Mouse (Mus musculus) right cerebral cortex, adult 18-20 months (tissue): ENCODE results near the gene Reep6.

Experiments
- DNase-seq: peaks from one replicate; pipeline ENCODE4 v3.0.0; 2022; ENCODE audit warnings: mixed read lengths

Reep6 gene

DNA sequence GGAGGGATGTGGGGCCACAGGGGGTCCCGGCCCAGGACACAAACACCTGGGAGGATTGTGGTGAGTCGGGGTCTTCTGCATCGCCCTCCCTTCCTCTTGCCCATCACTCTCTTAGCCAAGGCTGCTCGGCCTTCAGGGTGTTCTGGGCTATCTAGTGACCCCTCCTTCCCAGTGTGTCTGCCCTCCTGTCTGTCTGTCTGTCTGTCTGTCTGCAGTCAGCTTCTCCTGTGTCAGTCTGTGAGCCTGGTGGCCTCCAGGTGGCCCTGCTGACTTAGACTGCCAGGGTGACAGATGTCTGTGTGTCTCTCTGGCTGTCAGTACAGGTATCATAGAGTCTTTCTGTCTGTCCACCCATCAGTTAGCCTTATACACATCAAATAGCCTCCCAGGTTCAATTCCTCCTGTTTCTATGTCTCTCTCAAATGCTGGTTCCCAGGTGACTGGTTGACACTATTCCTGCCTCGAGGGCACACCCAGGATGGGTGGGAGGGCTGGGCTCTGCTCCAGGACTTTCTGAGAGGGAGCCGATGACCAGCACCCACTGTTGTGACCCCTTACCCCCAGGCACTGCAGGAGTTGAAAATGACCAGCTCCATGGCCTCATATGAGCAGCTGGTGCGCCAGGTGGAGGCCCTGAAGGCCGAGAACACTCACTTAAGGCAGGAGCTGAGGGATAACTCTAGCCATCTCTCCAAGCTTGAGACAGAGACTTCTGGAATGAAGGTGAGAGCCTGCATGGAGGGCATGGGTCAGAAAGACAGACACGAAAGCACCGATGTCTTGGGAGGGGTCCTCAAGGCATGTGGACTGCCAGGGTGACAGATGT is 28.3 kb upstream of the Reep6 start:
- DNase-seq, result no peak

DNA sequence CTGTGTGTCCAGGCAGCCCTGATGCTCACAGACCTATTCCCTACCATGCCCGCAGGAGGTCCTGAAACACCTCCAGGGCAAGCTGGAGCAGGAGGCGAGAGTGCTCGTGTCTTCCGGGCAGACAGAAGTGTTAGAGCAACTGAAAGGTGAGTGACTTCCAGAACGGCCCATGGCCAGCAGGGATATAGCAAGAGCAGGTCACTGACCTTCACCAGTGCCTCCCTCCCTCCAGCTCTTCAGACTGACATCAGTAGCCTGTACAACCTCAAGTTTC is 27.7 kb upstream of the Reep6 start:
- no peak for DNase-seq

DNA sequence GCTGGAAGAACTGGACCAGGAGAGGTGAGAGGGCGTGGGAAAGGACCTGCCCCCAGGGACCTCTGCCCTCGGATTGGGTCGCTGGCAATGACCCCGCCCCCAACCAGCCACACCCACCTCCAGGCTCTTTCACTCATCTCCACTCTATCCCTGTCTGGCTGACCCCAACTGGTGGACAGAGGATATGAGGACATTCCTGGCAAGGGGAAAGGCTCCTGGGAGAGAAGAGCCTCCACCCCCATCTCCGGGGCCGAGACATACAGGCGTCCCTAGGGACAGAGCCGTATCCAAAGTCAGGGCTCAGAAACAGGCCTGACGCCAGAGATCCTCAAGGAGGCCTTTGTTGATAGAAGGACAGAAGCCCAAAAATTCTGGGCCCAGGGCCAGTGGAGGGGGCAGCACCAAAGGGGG is 27.3 kb upstream of the Reep6 start:
- peak; percentile 69 for DNase-seq

DNA sequence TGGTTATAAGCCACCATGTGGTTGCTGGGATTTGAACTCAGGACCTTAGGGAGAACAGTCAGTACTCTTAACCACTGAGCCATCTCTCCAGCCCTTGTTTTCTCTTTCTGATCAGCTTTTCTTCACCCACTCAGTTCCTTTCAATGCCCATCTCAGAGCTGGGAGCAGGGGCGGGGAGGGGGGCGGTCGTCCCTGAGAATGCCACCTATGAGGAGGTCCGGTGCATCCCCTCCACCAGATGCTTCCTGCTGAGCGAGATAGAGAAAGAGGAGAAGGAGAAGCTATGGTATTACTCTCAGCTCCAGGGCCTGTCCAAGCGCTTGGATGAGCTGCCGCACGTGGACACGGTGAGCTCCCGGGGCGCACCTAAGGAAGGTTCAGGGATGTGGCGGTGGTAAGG is 25.3 kb upstream of the Reep6 start:
- no peak for DNase-seq

DNA sequence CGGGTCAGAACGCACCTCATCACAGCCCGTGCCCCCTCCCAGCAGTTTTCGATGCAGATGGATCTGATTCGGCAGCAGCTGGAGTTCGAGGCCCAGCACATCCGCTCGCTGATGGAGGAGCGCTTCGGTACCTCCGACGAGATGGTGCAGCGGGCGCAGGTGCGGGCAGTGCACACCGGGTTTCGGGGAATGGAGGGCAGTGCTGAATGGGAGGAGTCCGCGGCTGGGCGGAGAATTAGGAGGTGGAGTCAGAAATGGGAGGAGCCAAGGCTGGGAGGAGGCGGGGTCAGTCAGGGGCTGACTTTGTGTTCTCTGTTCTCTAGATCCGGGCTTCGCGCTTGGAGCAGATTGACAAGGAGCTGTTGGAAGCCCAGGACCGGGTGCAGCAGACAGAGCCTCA is 24.9 kb upstream of the Reep6 start:
- DNase-seq, result no peak

DNA sequence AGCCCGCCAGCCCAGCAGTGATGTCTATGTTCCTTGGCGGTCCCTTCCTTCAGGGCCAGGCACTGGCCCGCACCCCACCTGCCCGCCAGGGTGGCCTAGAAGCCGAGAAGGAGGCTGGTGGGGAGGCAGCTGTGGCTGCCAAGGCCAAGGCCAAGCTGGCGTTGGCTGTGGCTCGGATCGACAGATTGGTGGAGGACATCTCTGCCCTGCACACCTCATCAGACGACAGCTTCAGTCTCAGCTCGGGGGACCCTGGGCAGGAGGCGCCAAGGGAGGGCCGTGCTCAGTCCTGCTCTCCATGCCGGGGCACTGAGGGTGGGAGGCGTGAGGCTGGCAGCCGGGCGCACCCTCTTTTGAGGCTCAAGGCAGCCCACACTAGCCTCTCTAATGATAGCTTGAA is 18.2 kb upstream of the Reep6 start:
- no peak for DNase-seq

DNA sequence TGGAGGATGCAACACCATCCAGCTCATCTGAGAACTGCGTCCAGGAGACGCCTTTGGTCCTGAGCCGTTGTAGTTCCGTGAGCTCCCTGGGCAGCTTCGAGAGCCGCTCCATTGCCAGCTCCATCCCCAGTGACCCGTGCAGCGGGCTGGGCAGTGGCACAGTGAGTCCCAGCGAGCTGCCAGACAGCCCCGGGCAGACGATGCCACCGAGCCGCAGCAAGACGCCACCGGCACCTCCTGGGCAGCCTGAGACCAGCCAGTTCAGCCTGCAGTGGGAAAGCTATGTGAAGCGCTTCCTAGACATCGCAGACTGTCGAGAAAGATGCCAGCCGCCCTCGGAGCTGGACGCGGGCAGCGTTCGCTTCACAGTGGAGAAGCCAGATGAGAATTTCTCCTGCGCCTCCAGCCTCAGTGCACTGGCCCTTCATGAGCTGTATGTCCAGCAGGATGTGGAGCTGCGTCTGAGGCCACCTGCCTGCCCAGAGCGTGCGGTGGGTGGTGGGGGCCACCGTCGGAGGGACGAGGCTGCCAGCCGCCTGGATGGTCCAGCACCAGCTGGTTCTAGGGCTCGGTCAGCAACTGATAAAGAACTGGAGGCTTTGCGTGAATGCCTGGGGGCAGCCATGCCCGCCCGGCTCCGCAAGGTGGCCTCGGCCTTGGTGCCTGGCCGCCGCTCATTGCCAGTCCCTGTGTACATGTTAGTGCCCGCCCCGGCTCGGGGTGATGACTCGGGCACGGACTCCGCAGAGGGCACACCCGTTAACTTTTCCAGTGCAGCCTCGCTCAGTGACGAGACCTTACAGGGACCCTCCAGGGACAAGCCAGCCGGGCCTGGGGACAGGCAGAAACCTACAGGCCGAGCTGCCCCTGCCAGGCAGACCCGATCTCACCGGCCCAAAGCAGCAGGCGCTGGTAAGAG is 16.9 kb upstream of the Reep6 start:
- no peak for DNase-seq

DNA sequence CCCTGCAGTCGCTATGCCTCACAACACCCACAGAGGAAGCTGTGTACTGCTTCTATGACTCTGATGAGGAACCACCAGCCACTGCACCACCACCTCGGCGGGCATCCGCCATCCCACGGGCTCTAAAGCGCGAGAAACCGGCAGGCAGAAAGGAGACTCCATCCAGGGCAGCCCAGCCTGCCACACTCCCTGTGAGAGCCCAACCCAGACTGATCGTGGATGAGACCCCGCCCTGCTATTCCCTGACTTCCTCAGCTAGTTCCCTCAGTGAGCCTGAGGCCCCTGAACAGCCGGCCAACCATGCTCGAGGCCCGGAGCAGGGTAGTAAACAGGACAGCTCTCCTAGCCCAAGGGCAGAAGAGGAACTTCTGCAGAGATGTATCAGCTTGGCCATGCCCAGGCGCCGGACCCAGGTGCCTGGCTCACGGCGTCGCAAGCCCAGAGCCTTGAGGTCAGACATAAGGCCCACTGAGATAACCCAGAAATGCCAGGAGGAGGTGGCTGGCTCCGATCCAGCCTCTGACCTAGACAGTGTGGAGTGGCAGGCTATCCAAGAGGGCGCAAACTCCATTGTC is 16.0 kb upstream of the Reep6 start:
- DNase-seq, result no peak

DNA sequence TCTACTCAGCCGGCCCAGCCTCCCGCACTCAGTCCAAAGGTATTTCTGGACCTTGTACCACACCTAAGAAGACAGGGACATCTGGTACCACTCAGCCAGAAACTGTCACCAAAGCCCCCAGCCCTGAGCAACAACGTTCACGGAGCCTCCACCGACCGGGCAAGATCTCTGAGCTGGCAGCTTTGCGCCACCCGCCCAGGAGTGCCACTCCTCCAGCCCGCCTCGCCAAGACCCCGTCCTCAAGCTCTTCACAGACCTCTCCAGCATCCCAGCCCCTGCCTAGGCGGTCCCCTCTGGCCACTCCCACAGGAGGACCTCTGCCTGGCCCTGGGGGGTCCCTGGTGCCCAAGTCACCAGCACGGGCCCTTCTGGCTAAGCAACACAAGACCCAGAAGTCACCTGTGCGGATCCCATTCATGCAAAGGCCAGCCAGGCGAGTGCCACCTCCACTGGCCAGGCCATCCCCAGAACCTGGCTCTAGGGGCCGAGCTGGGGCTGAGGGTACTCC is 15.2 kb upstream of the Reep6 start:
- DNase-seq, result no peak

DNA sequence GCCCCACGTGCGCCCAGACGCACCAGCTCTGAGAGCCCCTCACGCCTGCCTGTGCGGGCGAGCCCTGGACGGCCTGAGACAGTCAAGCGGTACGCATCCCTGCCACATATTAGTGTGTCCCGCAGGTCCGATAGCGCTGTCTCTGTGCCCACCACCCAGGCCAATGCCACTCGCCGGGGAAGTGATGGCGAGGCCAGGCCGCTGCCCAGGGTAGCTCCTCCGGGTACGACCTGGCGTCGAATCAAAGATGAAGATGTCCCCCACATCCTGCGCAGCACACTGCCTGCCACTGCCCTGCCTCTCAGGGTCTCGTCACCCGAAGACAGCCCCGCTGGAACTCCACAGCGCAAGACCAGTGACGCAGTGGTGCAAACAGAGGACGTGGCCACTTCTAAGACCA is 14.4 kb upstream of the Reep6 start:
- DNase-seq, result no peak

DNA sequence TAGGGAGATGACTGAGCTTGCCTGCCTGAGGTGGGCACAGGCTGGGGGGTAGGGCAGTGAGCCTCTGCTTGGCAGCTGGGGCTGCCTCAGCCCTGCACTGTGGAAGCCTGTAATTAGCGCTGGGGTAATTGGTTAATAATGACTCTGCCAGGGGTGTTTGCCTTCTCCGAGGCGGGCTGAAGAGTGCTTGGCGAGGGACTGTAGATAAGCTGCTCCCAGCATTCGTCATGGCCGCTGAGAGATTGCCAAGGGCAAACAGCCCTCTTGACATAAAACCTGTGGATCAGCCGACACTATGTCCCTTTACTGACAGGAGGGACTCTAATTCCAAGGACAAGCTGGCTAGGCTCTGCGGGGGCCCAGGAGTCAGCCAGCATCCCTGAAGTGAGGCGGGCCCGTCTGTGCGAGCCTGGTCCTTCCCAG is 13.4 kb upstream of the Reep6 start:
- no peak for DNase-seq

DNA sequence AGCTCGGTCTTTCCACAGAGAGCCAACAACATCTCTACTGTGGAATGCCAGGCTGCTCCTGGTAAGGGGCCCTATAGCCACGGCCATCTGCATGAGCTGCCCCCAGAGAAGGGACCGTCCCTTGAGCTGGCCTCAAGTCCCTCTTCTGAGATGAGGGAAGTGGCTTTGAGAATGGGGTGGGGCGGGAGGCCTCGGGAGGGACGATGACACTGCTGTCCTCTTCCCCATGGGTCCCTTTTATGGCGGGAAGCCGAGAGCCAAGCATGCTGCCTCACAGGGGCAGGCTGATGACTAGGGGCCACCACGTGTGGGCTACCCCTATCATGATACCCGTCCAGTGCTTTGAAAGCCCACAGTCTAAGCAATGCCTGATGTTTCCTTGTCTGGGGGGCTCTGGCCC is 12.7 kb upstream of the Reep6 start:
- no peak for DNase-seq

DNA sequence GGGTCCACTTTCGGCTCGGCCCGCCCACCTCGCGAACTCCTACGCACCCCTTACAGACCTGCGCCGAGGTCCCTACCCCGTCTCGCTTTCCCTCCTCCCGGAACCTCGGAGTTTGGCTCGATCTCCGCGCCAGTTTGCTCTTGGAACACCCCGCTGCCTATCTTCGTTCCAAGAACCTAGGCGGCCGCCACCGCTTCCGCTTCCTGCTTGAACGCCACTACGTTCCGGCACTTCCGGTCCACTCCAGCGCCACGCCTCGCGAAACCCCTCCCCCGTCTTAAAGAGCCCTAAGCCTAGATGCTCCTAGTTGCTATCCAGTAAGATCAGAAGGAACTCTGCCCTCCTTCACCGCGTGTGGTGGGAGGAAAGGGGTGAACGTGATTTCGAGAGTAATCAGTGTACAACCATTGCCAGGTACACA is 9.4 kb upstream of the Reep6 start, which contains the start of gene 2310011J03Rik:
Gene 2310011J03Rik (minus strand): TSS at position 198 of the 421 bp plus-strand sequence.
- peak; percentile 94 for DNase-seq

DNA sequence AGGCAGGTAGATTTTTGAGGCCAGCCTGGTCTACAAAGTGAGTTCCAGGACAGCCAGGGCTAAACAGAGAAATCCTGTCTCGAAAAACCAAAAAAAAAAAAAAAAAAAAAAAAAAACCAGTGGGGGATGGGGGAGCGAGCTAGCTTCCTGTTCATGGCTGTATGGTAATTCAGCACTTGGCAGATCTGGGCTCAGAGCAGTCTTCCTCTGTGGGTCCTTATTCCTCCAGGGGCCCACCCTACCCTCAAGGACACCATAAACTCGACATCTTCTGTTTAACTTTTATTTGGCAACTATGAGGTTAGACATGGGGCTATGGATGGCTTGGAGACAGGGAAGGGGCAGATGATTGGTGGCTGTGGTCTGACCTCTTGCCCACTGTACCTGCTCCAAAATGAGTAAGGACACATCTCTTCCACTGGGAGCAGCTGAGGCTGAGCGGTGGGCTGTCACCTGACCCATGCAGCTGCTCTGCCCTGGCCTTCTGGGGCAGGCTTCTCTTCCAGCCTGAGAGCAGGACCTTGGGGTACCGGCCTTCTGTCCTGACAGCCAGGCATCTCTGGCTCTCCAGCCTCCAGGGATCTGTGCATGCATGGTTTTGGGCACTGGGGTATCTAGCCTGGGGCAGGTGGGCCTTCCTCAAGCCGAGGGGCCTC is 8.6 kb upstream of the Reep6 start:
- no peak for DNase-seq

DNA sequence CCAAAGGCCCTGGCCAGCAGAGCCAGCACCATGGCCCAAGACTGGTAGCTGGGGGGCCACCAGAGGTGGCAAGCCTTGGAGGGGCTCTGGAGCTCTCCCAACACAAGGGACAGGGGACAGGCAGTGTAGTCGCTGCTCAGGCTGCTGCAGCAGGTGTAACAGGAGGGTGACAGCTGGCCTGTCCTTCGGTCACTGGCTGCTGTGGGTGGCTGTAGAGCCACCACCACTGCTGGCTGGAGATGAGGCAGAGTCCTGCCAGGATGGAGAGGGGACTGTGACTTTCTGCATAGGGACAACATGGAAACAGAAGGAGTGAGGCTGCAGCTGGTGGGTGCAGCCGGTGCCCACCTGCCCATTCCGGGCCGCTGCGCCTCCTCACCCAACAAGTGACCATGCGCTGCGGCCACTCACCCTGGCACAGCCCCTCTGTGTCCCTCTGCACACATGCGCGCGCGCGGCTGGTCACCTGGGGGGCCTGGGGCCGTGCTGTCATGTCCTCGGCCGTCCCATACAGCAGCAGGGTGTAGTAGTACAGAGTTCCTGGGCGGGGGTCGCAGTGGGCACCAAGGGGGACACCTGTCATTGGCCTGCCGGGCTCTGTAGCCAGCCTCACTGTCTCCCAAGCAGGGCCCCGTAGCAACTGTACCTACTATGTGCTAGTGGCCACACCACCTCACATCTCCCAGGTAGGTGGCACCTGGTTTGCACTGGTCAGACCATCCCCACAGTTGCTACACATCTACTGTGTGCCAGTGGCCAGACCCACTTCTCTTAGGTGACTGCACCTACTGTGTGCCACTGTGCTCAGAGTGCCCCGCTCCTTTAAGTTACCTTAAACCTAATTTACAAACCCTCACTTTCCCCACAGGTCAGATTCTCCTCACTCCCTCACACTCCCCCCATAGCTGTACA is 7.8 kb upstream of the Reep6 start:
- no peak for DNase-seq

DNA sequence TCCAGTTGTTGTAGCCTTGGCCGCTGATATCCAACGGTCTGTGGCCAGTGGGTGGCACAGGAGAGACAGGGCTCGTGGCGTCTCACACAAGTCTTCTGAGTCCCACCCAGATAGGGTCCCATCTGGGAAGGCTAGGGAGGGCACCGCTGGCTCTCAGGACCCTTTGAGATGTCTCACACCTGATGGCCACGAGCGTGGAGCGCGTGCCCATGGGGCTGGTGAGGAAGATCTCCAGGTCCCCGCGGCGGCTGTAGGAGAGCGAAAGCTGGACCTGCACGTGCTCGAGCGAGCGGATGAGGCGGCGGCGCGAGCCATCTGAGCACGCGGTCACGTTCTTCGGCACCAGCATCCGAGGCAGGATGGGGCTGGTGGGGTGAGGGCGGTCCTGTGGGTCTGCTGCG is 6.9 kb upstream of the Reep6 start:
- DNase-seq, result no peak

DNA sequence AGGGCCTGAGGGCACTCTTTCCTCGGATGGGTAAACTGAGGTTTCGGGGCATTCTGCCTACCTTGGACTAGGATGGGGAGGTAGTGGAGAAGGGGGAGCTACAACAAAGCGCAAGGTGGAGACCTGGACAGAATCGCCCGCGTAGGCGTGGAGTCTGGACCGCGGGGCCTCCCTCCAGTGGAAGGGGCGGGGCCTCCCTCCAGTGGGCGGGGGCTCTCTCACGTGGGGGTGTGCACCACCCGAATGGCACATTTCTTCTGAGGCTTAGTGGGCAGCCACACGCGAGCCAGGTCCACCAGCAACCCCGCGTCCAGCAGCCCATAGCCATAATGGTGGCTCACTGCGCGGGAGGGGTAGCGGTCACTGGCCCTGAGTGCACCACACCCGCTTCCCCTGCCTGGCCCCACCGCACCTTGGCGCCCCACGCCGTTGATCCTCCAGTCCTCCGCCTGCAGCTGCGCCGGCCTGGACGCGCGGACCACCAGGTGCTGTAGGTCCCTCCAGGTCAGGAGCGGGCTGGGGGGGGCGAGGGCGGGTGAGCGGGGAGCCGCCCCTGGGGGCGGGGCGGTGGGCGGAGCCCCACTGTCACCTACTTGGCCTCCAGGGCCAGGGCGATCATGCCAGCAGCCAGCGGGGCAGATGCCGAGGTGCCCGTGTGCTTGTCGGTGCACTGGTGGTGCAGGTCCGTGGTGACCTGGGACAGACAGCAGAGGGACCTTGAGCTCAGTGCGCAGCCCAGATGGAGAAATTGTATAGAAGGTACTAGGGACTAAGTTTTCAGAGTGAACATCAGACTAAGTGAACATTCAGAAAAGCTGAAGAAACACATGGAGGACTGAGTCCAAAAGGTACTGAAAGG is 6.3 kb upstream of the Reep6 start:
- DNase-seq, result no peak

DNA sequence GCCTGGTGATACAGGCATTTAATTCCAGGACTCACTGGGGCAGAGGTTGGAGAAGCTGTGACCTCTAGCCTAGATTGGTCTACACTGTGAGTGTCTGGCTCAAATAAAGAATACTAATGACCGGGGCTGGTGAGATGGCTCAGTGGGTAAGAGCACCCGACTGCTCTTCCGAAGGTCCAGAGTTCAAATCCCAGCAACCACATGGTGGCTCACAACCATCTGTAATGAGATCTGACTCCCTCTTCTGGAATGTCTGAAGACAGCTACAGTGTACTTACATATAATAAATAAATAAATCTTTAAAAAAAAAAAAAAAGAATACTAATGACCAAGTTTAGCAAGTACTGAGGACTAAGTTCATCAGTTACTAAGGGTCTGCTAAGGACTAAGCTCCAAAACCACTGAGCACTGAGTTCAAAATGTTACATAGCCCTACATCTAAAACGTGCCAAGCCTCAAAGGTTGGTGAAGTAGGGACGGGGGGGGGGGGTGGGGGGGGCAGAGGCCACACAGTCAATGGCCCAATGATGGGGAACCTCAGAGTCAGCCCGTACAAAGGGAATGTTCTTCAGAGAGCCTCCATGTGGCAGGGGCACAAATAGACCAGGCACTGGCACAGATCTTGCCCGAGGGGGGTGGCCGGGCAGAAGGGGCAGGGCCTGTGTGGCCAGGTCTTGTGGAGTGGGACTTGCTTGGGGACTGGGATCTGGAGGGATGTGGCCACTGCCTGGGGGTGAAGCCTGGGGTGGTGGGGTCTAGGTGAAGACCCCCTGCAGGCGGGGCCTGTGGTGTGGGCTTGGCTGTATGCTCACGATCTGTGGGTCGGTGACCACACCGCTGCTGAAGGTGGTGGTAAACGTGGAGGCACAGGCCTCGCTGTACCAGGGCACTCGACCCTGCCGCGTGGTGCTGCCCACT is 5.4 kb upstream of the Reep6 start:
- DNase-seq, result no peak

DNA sequence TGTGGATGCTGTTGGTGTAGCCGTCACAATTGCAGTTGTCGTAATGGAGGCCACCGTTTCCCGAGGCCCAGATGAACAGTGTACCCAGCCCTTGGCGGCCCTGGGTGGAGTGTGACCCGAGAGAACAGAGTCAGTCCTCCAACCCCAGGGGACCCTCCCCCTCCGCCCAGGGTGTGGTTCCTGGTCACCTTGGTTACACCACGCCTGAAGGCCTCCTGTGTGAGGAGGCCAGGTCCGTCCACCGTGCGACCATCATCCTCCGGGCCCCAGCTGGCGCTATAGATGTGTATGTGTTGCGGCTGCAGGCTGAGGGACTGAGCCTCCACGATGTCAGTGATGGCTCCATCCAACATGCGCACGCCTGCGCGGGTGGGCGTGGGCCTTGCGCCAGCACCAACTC is 4.7 kb upstream of the Reep6 start:
- DNase-seq, result no peak

DNA sequence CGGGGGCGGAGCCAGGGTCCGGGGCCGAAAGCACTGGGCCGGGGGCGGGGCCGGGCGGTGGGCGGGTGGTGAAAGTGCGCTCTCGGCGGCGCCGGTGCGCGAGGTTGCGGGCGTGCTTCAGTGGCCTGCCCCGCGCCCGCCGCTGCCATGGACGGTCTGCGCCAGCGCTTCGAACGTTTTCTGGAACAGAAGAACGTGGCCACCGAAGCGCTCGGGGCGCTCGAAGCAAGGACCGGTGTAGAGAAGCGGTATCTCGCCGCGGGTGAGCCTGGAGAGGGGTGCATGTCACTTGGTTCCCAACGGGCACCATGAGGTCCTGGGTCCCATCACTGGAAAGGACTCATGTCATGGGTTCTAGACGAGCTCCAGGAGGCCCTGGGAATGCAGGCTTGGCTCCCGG is 331 bp downstream of the Reep6 start:
- no peak for DNase-seq
